Mouse (Mus musculus): Measurements from ENCODE around the gene Strn3. TPM values are rescaled to one million over a fixed set of nuclear protein-coding genes. Genes with fewer than 3 reads are reported as not detected.

Strn3 gene
- total and polyA plus RNA-seq, 3 experiments: 22.1 to 47.9 (median 27.7) TPM

DNA sequence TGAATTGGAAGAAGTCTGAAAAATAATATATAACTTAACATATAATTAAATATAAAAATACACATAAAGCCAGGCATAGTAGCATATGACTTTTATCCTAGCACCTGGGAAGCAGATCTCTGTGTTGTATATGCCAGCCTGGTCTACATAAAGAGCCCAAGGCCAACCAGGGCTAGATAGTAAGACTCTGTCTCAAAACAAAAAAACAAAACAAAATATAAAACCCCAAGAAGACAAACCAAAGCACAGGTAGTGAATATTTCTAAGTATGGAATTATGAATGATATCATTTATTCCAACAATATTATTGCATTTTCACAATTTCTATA is 68.4 kb downstream of the Strn3 start:
- Histone ChIP-seq H3K4me1 (ENCODE audit: control insufficient read depth in 1 of 2, insufficient read depth in 2 of 2) (no peaks in the 10 kb centered on the region), H3K27ac (ENCODE audit: insufficient read depth, low read depth) (no peak overlapping the region), H3K9me3 (replicated peaks; ENCODE audit: low read length) (no peaks in the 10 kb centered on the region), H3K4me3 (replicated peaks in 1 of 3; ENCODE audit: low read depth in 2 of 3, low read length in 2 of 3, poor library complexity in 1 of 3) (no peak overlapping the region), H3K79me2 (replicated peaks; ENCODE audit: control insufficient read depth, extremely low read depth, insufficient read depth, poor library complexity, severe bottlenecking) (no peaks in the 10 kb centered on the region), H3K27me3 (replicated peaks) (no peaks in the 10 kb centered on the region), H3K36me3 (replicated peaks in 1 of 2; ENCODE audit: control insufficient read depth in 1 of 2, insufficient read depth in 1 of 2, low read length in 1 of 2) (peaks cover 3 to 48% of the 10 kb centered on the region in 2 experiments), H3K9ac (ENCODE audit: insufficient read depth, low read depth) (no peak overlapping the region), H3K4me2 (ENCODE audit: insufficient read depth, low read depth, poor library complexity, severe bottlenecking) (no peak overlapping the region)
- in situ Hi-C loops (cut with MboI; ENCODE audit: low pct_ligation_motif_present, low pct_unique_long_range_greater_than_20kb, low sequenced_read_pairs): no loop called here
- TF ChIP-seq RCOR1 (conservative IDR thresholded peaks at IDR 0.05; ENCODE audit: low read depth, low read length) (no peak), SMC3 (IDR thresholded peaks at IDR 0.05; ENCODE audit: low read depth, low read length) (no peak)
- dilution Hi-C loops (cut with MboI; ENCODE audit: extremely low pct_ligation_motif_present, extremely low pct_unique_long_range_greater_than_20kb, low sequenced_read_pairs): no loop called here
- DNase-seq (ENCODE audit: extremely low read depth): no peak

DNA sequence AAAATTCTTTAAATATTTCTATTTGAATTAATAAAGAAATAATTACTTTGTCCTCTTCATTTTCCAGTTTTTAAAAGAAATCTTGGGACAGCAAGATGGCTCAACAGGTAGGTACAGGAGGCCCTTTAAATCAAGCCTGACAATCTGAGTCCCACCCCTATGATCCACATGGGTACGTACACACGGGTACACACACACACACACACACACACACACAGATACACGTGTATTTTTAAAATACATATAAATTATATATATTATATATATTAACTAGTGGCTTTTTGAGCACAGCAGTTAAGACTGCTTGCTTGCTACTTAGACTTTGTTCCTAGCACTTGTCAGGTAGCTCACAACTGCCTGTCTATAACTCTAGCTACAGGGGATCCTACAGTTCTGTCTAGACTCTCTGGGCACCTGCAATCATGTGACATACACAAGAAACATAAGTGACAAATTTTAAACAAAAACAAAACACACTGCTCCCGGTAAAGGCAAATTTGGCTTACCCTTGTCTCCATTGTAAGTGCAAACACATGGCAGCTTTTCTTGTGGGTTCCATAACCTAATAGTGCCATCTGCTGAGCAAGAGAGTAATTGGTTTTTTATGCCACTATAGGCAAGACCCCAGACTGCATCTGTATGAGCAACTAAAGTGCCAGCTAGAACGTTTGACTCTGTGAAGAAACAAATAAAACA is 68.9 kb downstream of the Strn3 start:
- H3K79me2 ChIP-seq (replicated peaks; ENCODE audit: control insufficient read depth, extremely low read depth, insufficient read depth, poor library complexity, severe bottlenecking): no peaks in the 10 kb centered on the region; the same call in 1 of the 2 replicates
- H3K4me3 ChIP-seq (replicated peaks in 1 of 3; ENCODE audit: low read depth in 2 of 3, low read length in 2 of 3, poor library complexity in 1 of 3): no peak overlapping the region
- no peak overlapping the region for H3K4me2 ChIP-seq (ENCODE audit: insufficient read depth, low read depth, poor library complexity, severe bottlenecking)
- in situ Hi-C loops (cut with MboI; ENCODE audit: low pct_ligation_motif_present, low pct_unique_long_range_greater_than_20kb, low sequenced_read_pairs): no loop called here
- H3K9me3 ChIP-seq (replicated peaks; ENCODE audit: low read length): no peaks in the 10 kb centered on the region
- H3K9ac ChIP-seq (ENCODE audit: insufficient read depth, low read depth): no peak overlapping the region
- H3K4me1 ChIP-seq (ENCODE audit: control insufficient read depth in 1 of 2, insufficient read depth in 2 of 2): no peaks in the 10 kb centered on the region
- dilution Hi-C loops (cut with MboI; ENCODE audit: extremely low pct_ligation_motif_present, extremely low pct_unique_long_range_greater_than_20kb, low sequenced_read_pairs): no loop called here
- DNase-seq (ENCODE audit: extremely low read depth): peak; percentile 34
- peaks cover 6 to 52% of the 10 kb centered on the region in 2 experiments for H3K36me3 ChIP-seq (replicated peaks in 1 of 2; ENCODE audit: control insufficient read depth in 1 of 2, insufficient read depth in 1 of 2, low read length in 1 of 2)
- H3K27ac ChIP-seq (ENCODE audit: insufficient read depth, low read depth): no peak overlapping the region
- no peaks in the 10 kb centered on the region for H3K27me3 ChIP-seq (replicated peaks)
- TF ChIP-seq ZC3H11A (IDR thresholded peaks at IDR 0.05; ENCODE audit: low read depth, low read length) (peak; percentile 33; the same call in 1 of the 2 replicates), JUN (IDR thresholded peaks at IDR 0.05; ENCODE audit: insufficient read depth, low read depth, low read length) (no peak), KAT2A (IDR thresholded peaks at IDR 0.05; ENCODE audit: insufficient replicate concordance, low read length) (no peak), SMC3 (IDR thresholded peaks at IDR 0.05; ENCODE audit: low read depth, low read length) (peak; percentile 69), CTCF (conservative IDR thresholded peaks at IDR 0.05 in 1 of 2, IDR thresholded peaks at IDR 0.05 in 1 of 2; ENCODE audit: low read depth in 2 of 2, low read length in 2 of 2) (peak in 1 of 2 experiments; percentile 68; a peak in 2 of 4 replicates), MYC (IDR thresholded peaks at IDR 0.05; ENCODE audit: low read depth, low read length) (peak; percentile 88), RAD21 (IDR thresholded peaks at IDR 0.05; ENCODE audit: low read depth, low read length) (peak; percentile 80)

DNA sequence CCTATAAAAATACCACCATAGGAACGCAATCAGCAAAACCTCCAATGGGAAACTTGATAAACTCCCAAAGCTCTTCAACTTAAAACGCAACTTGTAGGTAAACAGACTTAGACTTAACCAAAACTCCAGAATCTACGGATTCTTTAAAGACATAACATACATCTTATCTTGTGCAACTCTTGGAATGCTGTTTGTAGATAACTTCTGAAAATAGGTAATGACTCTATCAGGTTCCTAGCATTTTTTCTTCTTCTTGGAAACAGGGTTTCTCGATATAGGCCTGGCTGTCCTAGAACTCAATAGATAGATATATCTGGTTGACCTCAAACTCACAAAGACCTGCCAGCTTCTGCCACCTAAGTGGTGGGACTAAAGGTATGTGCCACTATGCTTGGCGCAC is 70.5 kb downstream of the Strn3 start:
- DNase-seq (ENCODE audit: extremely low read depth): no peak
- Histone ChIP-seq H3K4me1 (ENCODE audit: control insufficient read depth in 1 of 2, insufficient read depth in 2 of 2) (no peaks in the 10 kb centered on the region), H3K27me3 (replicated peaks) (no peaks in the 10 kb centered on the region), H3K36me3 (replicated peaks in 1 of 2; ENCODE audit: control insufficient read depth in 1 of 2, insufficient read depth in 1 of 2, low read length in 1 of 2) (peaks cover 10 to 52% of the 10 kb centered on the region in 2 experiments), H3K9ac (ENCODE audit: insufficient read depth, low read depth) (no peak overlapping the region), H3K4me2 (ENCODE audit: insufficient read depth, low read depth, poor library complexity, severe bottlenecking) (no peak overlapping the region), H3K9me3 (replicated peaks; ENCODE audit: low read length) (no peaks in the 10 kb centered on the region), H3K4me3 (replicated peaks in 1 of 3; ENCODE audit: low read depth in 2 of 3, low read length in 2 of 3, poor library complexity in 1 of 3) (no peak overlapping the region), H3K79me2 (replicated peaks; ENCODE audit: control insufficient read depth, extremely low read depth, insufficient read depth, poor library complexity, severe bottlenecking) (no peaks in the 10 kb centered on the region; the same call in 1 of the 2 replicates), H3K27ac (ENCODE audit: insufficient read depth, low read depth) (no peak overlapping the region)
- dilution Hi-C loops (cut with MboI; ENCODE audit: extremely low pct_ligation_motif_present, extremely low pct_unique_long_range_greater_than_20kb, low sequenced_read_pairs) (no loop called here), in situ Hi-C loops (cut with MboI; ENCODE audit: low pct_ligation_motif_present, low pct_unique_long_range_greater_than_20kb, low sequenced_read_pairs) (no loop called here)
- no peak for TF ChIP-seq NELFE (IDR thresholded peaks at IDR 0.05; ENCODE audit: low read depth, low read length)
- no peak for TF ChIP-seq SIN3A (IDR thresholded peaks at IDR 0.05; ENCODE audit: low read length)
- TF ChIP-seq USF2 (conservative IDR thresholded peaks at IDR 0.05; ENCODE audit: low read depth, low read length): no peak
- no peak for TF ChIP-seq USF1 (IDR thresholded peaks at IDR 0.05; ENCODE audit: low read depth, low read length)
- TF ChIP-seq MAX (IDR thresholded peaks at IDR 0.05; ENCODE audit: low read length): no peak
- TF ChIP-seq NRF1 (IDR thresholded peaks at IDR 0.05; ENCODE audit: low read depth, low read length): no peak
- no peak for TF ChIP-seq EP300 (IDR thresholded peaks at IDR 0.05; ENCODE audit: low read length)
- TF ChIP-seq MAZ (IDR thresholded peaks at IDR 0.05; ENCODE audit: low read depth, low read length): no peak
- no peak for TF ChIP-seq POLR2AphosphoS2 (IDR thresholded peaks at IDR 0.05; ENCODE audit: low read depth, low read length)

All from CH12.LX (cell line).